Mouse (Mus musculus): Measurements from ENCODE around the gene Cdh12.
"Not testable (repeated sequence)": the region's sequence is repeated elsewhere in the genome, so short reads cannot be mapped to it uniquely, and the experiment has no call there.

The Cdh12 gene

DNA sequence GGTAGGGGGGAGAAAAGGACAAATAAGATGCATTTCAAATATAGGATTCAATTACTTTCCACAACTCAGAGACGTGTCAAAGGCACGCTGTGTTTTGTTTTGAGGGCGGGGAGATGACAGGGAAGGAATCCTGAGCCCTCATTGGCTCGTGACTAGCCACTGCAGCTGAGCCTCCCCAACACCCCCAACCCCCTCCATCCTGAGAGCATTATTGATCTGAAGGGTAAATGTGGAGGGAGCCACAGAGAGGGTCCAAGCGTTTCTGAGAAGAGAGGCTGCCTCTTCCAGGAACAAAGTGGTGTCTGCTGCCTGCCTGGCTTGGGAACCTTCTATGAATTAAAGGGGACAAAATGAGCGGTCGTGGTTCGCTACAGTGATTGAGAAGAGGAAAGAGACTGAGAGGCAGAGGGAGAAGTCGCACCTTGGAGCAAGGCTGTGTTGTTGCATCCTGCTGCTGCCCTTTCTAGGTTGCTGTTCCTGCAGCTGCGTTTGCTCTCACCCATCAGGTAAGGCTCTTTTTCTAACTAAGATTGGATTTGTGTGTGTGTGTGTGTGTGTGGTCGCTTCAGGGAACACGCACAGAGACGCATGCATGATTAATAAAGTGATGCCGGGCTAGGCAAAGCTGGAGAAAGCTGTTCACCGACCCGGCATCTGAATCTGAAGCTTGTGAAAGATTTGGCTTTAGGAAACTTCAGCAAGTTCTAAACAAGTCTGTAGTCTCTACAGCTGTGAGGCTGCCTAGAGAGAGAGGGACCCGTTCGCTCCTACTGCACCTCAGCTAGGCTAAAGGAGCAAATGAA is at the start of gene Cdh12:
TSS of gene Cdh12 (plus strand) at position 405 of the 803 bp plus-strand sequence.
- no peak for DNase-seq

GRCm38 (mm10) chr15:20403596-20403995 is 45.5 kb upstream of the Cdh12 start:
- DNase-seq: no peak

DNA sequence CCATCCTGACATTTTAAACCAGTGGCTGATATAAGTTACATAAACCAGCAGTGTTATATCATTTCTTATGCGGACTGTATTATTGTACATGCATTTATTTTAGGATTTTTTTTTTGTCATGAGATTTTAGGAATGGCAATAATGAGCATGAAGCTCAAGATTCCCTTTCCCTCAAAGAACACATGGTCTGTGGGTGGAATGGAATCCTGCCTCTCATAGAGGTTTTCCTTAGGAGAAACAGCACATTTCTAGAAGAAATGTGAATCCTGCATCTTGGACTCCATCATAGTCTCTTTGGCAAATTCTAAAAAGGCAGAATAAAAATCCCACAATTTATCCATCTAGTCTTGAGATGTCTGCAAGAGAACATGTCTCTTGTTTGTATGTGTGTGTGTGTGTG is 35.7 kb upstream of the Cdh12 start:
- no peak for DNase-seq

GRCm38 (mm10) chr15:20436356-20436755 is 12.7 kb upstream of the Cdh12 start:
- no peak for DNase-seq

- DNase-seq: no peak
Observed at GRCm38 (mm10) chr15:20450558-20450957, 1.5 kb downstream of the Cdh12 start.

DNA sequence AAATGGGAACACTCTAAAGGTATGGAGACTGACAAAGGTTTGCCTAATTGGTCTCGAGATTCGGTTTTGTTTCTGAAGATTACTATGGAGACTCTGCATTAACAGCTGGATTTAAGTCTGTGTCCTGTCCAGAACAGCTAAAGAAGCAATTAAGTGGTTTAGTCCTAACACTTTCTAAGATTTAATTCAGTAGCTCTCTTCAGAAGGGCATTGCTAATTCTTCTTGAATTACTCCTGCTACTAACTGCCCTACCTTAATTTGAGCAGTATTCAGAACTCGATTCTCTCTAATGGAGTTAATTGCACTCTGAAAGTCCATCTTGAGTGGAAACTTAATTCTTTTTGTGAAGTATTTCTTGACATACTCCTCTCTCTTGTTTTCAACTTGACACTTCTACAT is 9.4 kb downstream of the Cdh12 start:
- DNase-seq: no peak

- DNase-seq: no peak
Observed at GRCm38 (mm10) chr15:20462500-20462899, 13.4 kb downstream of the Cdh12 start.

- no peak for DNase-seq
Observed at GRCm38 (mm10) chr15:20463601-20464000, 14.5 kb downstream of the Cdh12 start.

DNA sequence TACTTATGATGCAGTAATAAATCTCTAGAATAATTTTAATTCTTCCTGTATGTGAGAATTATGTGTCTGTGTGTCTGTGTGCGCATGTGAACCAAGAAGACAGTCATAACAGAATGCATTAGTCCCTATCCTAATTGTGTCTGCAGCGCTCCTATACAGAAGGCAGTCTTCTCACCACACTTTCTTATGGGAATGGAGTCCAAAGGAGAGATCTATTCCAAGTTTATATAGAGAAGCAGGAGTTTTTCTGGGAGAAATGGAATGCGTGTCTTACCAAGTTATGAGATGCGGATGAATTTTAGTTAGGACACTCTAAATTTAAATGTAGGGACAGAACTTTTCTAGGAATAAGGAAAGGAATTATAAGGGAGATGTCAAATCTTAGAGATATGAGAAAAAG is 101.9 kb downstream of the Cdh12 start:
- DNase-seq: no peak

DNA sequence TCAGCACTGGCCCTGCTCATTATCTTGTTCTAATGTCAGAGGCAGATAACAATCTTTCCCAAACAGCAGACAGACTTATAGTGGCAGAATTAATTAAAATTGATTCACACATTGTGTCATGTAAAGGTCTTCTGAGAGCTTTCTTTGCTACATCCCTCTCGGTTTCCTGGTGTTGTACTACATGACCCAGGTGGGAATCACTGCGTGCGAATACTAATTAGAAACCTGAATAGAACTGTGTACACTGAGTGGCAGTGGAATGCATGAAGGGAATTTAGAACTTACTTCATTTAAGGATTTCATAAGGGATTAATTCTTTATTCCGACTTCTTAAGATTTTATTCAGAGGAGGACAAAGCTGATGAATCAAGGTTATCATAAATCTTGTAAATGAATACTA is 121.9 kb downstream of the Cdh12 start:
- DNase-seq: no peak

DNA sequence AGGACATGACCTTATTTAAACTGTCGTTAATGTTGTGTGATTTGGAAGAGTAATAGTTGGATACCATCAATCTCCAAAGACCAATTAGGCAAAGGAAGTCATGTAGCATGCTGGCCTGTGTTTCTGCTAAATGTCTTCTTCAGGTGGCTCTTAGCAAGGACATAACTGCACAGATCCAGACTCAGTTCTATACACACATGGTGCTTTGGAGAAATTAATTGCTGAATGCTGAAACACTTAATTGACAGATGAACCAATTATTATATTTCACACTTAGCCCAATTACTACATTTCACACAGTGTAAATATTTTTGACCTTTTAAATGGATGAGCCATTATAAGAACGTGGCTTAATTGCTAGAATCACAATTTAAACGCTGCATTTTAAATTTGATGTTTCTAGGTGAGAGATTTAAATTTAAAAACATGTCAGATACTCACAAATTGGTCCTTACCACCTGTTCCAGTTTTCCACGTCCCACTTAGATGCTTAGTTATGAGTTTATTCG is 133.6 kb downstream of the Cdh12 start:
- no peak for DNase-seq

DNA sequence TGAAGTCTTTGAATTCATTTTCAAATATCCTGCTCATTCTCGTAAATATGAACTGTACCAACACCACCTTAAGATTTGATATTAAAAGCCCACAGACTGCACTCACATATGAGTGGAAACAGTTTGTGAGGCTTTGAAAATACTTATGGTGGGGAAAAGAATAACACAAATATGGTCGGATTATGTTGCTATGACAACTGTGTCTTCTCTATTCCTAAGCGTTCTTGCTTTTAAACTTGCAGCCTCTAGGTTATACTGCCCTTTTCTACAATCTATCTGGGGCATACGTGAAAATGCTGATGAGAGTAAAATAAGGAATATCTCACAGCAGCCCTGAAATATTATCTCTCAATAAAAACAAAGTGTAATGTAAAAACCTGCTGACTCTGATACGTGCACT is 142.5 kb downstream of the Cdh12 start:
- no peak for DNase-seq

DNA sequence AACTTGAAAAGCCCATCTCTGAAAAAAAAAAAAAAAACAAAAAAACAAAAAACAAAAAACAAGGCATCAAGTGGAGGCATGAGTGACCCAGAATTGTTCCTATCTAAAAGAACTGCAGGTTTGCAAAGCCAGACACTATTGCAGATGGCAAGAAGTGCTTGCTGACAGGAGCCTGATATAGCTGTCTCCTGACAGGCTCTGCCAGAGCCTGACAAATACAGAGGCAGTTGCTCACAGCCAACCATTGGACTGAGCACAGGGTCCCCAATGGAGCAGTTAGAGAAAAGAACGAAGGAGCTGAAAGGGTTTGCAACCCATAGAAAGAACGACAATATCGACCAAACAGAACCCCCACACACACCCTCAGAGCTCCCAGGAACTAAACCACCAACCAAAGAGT is 156.7 kb downstream of the Cdh12 start:
- DNase-seq: not testable (repeated sequence)

DNA sequence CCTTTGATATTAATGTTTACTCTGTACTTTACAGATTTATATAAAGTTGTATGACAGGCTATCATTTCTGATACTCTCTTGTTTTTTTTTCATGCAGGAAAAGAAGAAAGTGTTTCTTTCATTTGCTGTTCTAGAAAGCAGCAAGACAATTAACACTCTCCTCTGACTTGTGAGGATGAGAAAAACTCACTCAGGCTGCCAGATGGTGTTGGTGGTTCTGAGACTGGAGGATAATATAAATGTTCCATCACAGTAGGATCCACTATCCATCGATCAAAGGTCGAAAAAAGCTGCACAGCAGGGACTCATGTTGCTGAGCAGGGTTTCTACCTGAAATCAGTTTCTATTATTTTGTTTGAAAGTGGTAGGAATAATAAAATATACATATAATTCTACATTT is 185.5 kb downstream of the Cdh12 start:
- no peak for DNase-seq

- DNase-seq: no peak
Observed at GRCm38 (mm10) chr15:20639155-20639554, 190.1 kb downstream of the Cdh12 start.

- no peak for DNase-seq
Observed at GRCm38 (mm10) chr15:20642905-20643414, 193.9 kb downstream of the Cdh12 start.

DNA sequence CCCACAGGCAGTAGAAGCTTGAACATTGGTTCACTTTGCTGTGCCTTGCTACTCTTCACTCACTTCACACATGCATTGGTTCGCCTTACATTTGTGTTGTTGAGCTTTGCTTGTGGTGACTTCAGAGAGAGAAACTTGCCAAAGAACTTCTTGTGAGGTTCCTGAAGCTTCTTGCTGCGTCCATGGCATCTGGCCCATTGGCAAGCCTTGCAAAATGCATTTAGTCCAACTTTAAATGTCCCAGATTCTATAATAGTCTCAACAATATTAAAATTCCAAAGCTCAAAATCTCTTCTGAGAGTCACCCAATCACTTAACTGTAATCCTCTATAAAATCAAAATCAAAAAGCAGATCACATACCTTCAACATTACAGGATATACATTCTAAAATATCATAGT is 211.2 kb downstream of the Cdh12 start:
- no peak for DNase-seq

GRCm38 (mm10) chr15:20666650-20667049 is 217.6 kb downstream of the Cdh12 start, which contains the start of gene Acot10:
Acot10 (minus strand) TSS chr15:20666750.
- DNase-seq: no peak

DNA sequence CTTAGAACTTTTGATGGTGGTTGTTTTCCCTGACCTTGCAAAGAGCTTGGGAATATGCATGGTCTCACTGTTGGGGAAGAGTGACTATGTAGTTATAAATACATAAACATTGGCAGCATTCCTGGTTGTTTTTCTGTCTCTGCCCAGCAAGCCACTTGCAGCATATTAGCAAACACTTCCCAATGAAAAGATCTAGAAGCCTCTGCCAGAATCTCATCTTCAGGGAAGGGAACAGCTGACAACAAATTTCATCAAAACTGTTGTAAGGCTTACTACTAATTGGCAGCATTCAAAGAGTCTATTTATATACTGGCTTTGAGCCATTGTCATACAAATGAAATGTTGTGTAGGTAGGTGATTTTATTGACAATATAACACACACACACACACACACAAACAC is 218.3 kb downstream of the Cdh12 start:
- no peak for DNase-seq

GRCm38 (mm10) chr15:20667989-20668388 is 218.9 kb downstream of the Cdh12 start:
- DNase-seq: no peak

- DNase-seq: not testable (repeated sequence)
Observed at GRCm38 (mm10) chr15:20669507-20669906, 220.4 kb downstream of the Cdh12 start.

- no peak for DNase-seq
Observed at GRCm38 (mm10) chr15:20682719-20683118, 233.7 kb downstream of the Cdh12 start.

- no peak for DNase-seq
Observed at GRCm38 (mm10) chr15:20684200-20684599, 235.1 kb downstream of the Cdh12 start.

DNA sequence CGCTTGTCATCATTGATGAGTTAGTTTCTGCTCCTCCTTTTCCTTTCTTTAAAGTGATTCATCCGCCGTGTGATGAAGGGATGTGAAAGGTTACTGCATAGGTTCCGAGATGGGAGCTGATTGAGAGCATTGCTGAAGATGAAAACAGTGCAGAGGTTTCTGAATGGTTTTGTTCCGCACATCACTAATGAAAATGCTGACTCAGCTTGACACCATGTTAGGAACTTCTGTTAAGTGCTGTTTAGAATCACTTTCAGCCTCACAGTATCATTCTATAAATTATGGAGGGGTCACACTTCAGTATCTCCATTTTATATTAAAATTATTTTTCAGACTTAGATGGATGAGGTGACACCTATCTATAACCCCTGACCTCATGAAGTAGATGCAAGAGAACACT is 247.2 kb downstream of the Cdh12 start:
- no peak for DNase-seq

DNA sequence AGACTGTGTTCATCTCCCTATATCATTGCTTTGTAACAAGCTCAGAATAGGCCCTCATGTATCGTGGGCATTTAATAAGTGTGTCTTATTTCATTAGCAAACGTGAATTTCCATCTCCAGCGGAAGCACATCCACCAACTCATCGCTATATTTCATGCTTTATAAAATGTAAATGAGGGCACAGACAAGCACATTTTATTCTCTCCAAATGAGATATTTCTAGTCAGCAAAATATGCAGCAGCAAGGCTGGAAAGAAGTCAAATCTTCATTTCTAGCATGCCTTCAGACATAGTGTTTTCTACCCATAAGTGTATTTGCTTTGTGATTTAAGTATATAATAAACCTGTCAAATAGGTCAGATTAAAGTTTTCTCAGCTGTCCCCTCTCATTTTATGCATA is 262.8 kb downstream of the Cdh12 start:
- no peak for DNase-seq

Data from lung, postnatal 10 days (tissue).